Mouse (Mus musculus) CH12.LX (cell line): ENCODE data around the gene Lrrtm4.

Source experiments
- BHLHE40 ChIP-seq: IDR thresholded peaks from 2 replicates; pipeline ENCODE4 v1.6.1; 2011; ENCODE audit warnings: mild to moderate bottlenecking, low read depth, low read length, improper control_type of control experiment
- CTCF ChIP-seq, 2 experiments: IDR thresholded peaks in 1 of 2; conservative IDR thresholded peaks in 1 of 2; 2 replicates each; pipeline ENCODE4 v1.5.1; 2011 to 2012; ENCODE audit warnings: low read depth in 2 of 2, low read length in 2 of 2, improper control_type of control experiment in 1 of 2, inconsistent platforms in 1 of 2, mild to moderate bottlenecking in 1 of 2, moderate library complexity in 1 of 2
- EP300 ChIP-seq: IDR thresholded peaks from 2 replicates; pipeline ENCODE4 v1.6.1; 2011; ENCODE audit warnings: low read length, improper control_type of control experiment
- ETS1 ChIP-seq: conservative IDR thresholded peaks from 2 replicates; pipeline ENCODE4 v1.6.1; 2012; ENCODE audit warnings: low read depth, mild to moderate bottlenecking, inconsistent platforms, low read length, improper control_type of control experiment, moderate library complexity
- KAT2A ChIP-seq: IDR thresholded peaks from 2 replicates; pipeline ENCODE4 v1.6.1; 2012; ENCODE audit warnings: low read length, improper control_type of control experiment, inconsistent platforms; ENCODE audit not compliant: insufficient replicate concordance
- MAX ChIP-seq: IDR thresholded peaks from 2 replicates; pipeline ENCODE4 v1.6.1; 2011; ENCODE audit warnings: low read length, improper control_type of control experiment
- RAD21 ChIP-seq: IDR thresholded peaks from 2 replicates; pipeline ENCODE4 v1.6.1; 2011; ENCODE audit warnings: low read depth, mild to moderate bottlenecking, low read length, improper control_type of control experiment, moderate library complexity

DNA sequence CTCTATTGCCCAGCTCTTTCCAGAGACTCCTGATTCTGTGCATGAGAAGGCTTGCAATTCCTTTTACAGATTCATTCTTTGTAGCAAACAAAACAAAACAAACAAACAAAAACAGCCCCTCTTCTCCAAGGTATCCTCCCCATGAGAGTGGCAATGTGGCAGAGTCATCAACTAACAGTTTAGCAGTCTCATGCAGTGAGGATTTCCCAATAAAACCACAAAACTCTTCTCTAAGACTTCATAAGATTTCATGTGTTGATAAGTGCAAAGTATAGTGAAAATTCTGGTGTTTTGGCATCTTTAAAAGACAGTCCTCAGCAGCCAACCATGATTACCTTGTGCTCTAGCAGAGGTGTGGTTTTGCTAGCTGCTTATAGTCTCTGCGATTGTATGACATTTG, 284.9 kb downstream of the Lrrtm4 start:
- TF ChIP-seq EP300, result no peak
- TF ChIP-seq KAT2A, result no peak
- no peak for TF ChIP-seq BHLHE40
- TF ChIP-seq CTCF (conservative IDR thresholded peaks at IDR 0.05 in 1 of 2, IDR thresholded peaks at IDR 0.05 in 1 of 2; ENCODE audit: low read depth in 2 of 2, low read length in 2 of 2), result no peak
- TF ChIP-seq MAX, result no peak
- no peak for TF ChIP-seq RAD21
- no peak for TF ChIP-seq ETS1
